Mouse (Mus musculus): ENCODE data around the gene Atp1b3. TPM values are rescaled to one million over a fixed set of nuclear protein-coding genes. Genes with fewer than 3 reads are reported as not detected.
"Not testable (repeated sequence)": the region's sequence is repeated elsewhere in the genome, so short reads cannot be mapped to it uniquely, and the experiment has no call there.

Atp1b3 gene
- polyA plus RNA-seq, 1 experiment from 2014 or later = 137 TPM

DNA sequence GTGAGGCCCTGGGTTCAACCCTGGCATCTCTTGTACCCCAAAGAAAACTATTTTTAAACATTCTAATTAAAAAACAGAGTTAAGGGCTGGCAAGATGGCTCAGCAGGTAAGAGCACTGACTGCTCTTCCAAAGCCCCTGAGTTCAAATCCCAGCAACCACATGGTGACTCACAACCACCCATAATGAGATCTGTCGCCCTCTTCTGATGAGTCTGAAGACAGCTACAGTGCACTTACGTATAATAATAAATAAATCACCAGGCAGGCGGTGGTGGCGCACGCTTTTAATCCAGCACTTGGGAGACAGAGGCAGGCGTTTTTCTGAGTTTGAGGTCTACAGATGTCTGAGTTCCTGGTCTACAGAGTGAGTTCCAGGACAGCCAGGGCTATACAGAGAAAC is 12.5 kb downstream of the Atp1b3 start:
- H3K4me1 ChIP-seq (replicated peaks; ENCODE audit: control insufficient read depth, insufficient read depth, low read length); H3K4me3 ChIP-seq (ENCODE audit: low read depth, low read length); H3K9me3 ChIP-seq (ENCODE audit: control insufficient read depth, low read length); H3K27me3 ChIP-seq (replicated peaks; ENCODE audit: control insufficient read depth, insufficient read depth, low read length); H3K9ac ChIP-seq (ENCODE audit: low read depth, low read length); DNase-seq (ENCODE audit: low spot score); ATAC-seq (replicated peaks; ENCODE audit: low FRiP score); H3K27ac ChIP-seq (ENCODE audit: low read depth, low read length); H3K36me3 ChIP-seq (ENCODE audit: control insufficient read depth, insufficient read depth, low read length); H3K4me2 ChIP-seq: not testable (repeated sequence)
- WGBS = 87% methylated on average over 6 of the region's 6 CpGs

DNA sequence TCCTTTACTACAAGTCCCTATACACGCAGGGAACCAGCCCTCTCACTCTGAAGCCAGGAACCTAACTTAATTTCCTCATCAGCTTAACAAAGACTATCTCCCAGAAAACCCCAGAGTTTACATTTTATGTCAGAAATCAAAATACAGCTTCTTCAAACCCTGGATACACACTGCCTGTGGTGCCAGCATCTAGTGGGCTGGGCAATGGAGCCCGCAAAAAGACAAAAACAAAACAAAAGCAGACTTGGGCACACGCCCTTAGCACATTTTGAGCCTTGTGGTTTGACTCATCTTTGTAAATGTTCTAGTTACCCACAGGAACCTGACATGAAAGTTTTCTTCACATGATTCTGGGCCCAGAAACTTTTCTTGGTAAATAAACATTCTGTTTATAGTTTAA is 13.8 kb downstream of the Atp1b3 start:
- ATAC-seq (replicated peaks; ENCODE audit: low FRiP score) = no peak
- Histone ChIP-seq H3K4me2 (no peak overlapping the region), H3K9me3 (ENCODE audit: control insufficient read depth, low read length) (no peaks in the 10 kb centered on the region), H3K4me3 (ENCODE audit: low read depth, low read length) (no peak overlapping the region), H3K36me3 (ENCODE audit: control insufficient read depth, insufficient read depth, low read length) (no peaks in the 10 kb centered on the region; the same call in 1 of the 2 replicates), H3K27me3 (replicated peaks; ENCODE audit: control insufficient read depth, insufficient read depth, low read length) (no peaks in the 10 kb centered on the region), H3K4me1 (replicated peaks; ENCODE audit: control insufficient read depth, insufficient read depth, low read length) (peaks cover 6% of the 10 kb centered on the region), H3K27ac (ENCODE audit: low read depth, low read length) (no peak overlapping the region), H3K9ac (ENCODE audit: low read depth, low read length) (no peak overlapping the region)
- WGBS = 63% methylated on average over 3 of the region's 3 CpGs
- no peak for DNase-seq (ENCODE audit: low spot score)

DNA sequence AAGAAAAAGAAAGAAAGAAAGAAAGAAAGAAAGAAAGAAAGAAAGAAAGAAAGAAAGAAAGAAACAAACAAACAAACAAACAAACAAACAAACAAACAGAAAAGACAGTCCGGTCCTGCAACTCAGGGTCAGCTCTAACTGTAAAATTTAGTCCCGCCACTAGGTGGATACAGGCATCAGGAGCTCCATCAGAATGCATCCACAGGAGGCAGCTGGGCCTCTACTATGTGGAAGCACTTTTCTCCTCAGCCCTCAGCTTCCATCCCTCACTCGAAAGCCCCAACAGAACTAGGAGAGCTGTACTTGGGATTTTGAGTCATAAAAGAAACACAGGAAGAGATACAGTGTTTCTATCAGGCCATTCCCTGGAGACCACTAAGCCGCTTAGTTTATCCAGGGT is 14.2 kb downstream of the Atp1b3 start:
- peaks cover 6% of the 10 kb centered on the region for H3K4me1 ChIP-seq (replicated peaks; ENCODE audit: control insufficient read depth, insufficient read depth, low read length)
- WGBS = 44% methylated on average over 4 of the region's 4 CpGs
- H3K9ac ChIP-seq (ENCODE audit: low read depth, low read length) = no peak overlapping the region
- no peak overlapping the region for H3K27ac ChIP-seq (ENCODE audit: low read depth, low read length)
- no peaks in the 10 kb centered on the region for H3K27me3 ChIP-seq (replicated peaks; ENCODE audit: control insufficient read depth, insufficient read depth, low read length)
- DNase-seq (ENCODE audit: low spot score) = no peak
- H3K9me3 ChIP-seq (ENCODE audit: control insufficient read depth, low read length) = no peaks in the 10 kb centered on the region
- 0 out of 2 replicates have a peak, but pooled peaks have one; percentile 63 for ATAC-seq (replicated peaks; ENCODE audit: low FRiP score)
- no peak overlapping the region for H3K4me3 ChIP-seq (ENCODE audit: low read depth, low read length)
- H3K4me2 ChIP-seq = no peak overlapping the region
- H3K36me3 ChIP-seq (ENCODE audit: control insufficient read depth, insufficient read depth, low read length) = no peaks in the 10 kb centered on the region

DNA sequence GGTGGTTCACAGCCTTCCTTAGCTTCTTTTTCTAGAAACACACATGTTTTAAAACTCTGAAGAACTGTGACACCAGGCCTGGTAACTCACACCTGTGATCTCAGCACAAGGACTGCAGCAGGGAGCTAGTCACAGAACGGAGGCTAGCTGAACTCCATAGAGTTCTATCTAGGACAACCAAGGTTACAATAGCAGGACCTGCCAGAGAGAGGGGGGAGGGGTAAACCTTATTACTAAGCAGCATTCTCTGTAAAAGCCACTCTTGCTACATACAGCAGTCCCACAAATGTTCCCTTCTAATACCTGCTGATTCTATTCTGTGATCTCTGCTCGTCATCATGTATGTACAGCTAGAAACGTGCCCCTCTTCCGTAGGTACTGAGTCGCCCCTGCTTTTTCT is 15.4 kb downstream of the Atp1b3 start:
- no peak for ATAC-seq (replicated peaks; ENCODE audit: low FRiP score)
- Histone ChIP-seq H3K9me3 (ENCODE audit: control insufficient read depth, low read length) (no peaks in the 10 kb centered on the region), H3K4me3 (ENCODE audit: low read depth, low read length) (no peak overlapping the region), H3K4me1 (replicated peaks; ENCODE audit: control insufficient read depth, insufficient read depth, low read length) (peaks cover 2% of the 10 kb centered on the region), H3K27ac (ENCODE audit: low read depth, low read length) (no peak overlapping the region), H3K27me3 (replicated peaks; ENCODE audit: control insufficient read depth, insufficient read depth, low read length) (no peaks in the 10 kb centered on the region), H3K4me2 (no peak overlapping the region), H3K36me3 (ENCODE audit: control insufficient read depth, insufficient read depth, low read length) (no peaks in the 10 kb centered on the region), H3K9ac (ENCODE audit: low read depth, low read length) (no peak overlapping the region)
- 79% methylated on average over 5 of the region's 5 CpGs for whole genome bisulfite sequencing
- no peak for DNase-seq (ENCODE audit: low spot score)

DNA sequence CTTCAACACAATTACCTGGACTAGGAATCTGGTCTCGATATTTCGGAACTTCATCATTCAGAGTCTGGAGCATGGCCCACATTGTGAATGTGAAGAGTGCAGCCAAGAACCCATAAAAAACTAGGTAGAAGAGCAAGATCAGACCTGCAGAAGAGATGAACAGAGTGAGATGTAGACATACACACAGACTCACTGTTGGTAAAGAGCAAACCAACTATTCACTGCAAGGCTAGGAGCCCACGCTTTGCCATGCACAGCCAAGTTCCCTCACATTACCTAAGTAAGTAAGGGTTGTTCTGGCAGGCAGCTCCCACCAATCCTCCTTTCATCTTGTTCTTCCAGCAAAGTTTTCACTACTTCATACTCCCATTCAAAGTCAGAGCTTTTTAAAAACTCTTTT is 18.5 kb downstream of the Atp1b3 start:
- Histone ChIP-seq H3K27me3 (replicated peaks; ENCODE audit: control insufficient read depth, insufficient read depth, low read length) (no peaks in the 10 kb centered on the region), H3K27ac (ENCODE audit: low read depth, low read length) (no peak overlapping the region), H3K4me1 (replicated peaks; ENCODE audit: control insufficient read depth, insufficient read depth, low read length) (no peaks in the 10 kb centered on the region; the same call in none of the 2 replicates), H3K9me3 (ENCODE audit: control insufficient read depth, low read length) (no peaks in the 10 kb centered on the region), H3K36me3 (ENCODE audit: control insufficient read depth, insufficient read depth, low read length) (peaks cover 3% of the 10 kb centered on the region; the same call in 1 of the 2 replicates), H3K4me3 (ENCODE audit: low read depth, low read length) (no peak overlapping the region), H3K9ac (ENCODE audit: low read depth, low read length) (no peak overlapping the region), H3K4me2 (no peak overlapping the region)
- DNase-seq (ENCODE audit: low spot score) (no peak), ATAC-seq (replicated peaks; ENCODE audit: low FRiP score) (no peak)
- 91% methylated on average over 3 of the region's 3 CpGs for WGBS

DNA sequence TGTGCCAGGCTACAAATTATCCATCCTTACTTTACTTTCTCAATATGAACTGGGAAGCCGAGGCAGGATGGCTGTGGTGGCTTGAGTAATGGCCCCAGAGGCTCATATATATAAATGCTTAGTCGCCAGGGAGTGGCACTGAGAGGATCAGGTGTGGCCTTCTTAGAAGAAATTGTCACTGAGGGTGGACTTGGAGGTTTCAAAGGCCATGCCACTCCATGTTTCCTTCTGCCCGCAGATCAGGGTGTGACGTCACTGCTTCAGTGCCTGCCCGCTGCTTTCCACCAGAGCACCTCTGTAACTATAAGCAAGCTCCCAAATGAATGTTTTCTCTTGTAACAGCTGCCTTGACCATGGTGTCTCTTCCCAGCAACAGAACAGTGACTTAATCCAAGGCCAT is 33.1 kb downstream of the Atp1b3 start:
- ATAC-seq (replicated peaks; ENCODE audit: low FRiP score) = no peak
- H3K4me1 ChIP-seq (replicated peaks; ENCODE audit: control insufficient read depth, insufficient read depth, low read length) = no peaks in the 10 kb centered on the region
- H3K9me3 ChIP-seq (ENCODE audit: control insufficient read depth, low read length) = no peaks in the 10 kb centered on the region
- no peak overlapping the region for H3K9ac ChIP-seq (ENCODE audit: low read depth, low read length)
- peaks cover 20% of the 10 kb centered on the region for H3K36me3 ChIP-seq (ENCODE audit: control insufficient read depth, insufficient read depth, low read length)
- no peak overlapping the region for H3K4me3 ChIP-seq (ENCODE audit: low read depth, low read length)
- no peak for DNase-seq (ENCODE audit: low spot score)
- H3K27ac ChIP-seq (ENCODE audit: low read depth, low read length) = no peak overlapping the region
- H3K27me3 ChIP-seq (replicated peaks; ENCODE audit: control insufficient read depth, insufficient read depth, low read length) = no peaks in the 10 kb centered on the region
- WGBS = 88% methylated on average over 5 of the region's 5 CpGs
- no peak overlapping the region for H3K4me2 ChIP-seq

DNA sequence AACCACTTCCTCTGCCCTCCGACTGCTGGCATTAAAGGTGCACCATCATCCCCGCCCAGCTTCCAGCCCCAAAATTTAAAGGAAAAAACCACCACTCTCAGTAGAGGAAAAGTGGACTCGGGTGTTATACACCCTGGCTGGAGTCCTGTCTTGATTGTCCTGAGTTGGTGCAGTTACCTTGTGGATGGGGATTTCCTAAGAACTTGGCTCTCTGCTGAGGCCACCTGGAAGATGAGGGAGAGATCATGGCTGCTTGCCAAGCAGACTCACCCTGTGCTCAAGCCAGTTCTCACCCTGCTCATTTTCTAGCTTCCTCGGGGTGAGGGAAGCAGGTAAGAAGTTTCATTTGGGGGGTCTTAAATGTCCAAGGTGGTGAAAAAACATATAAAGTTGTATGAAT is 36.0 kb downstream of the Atp1b3 start:
- no peak overlapping the region for H3K4me2 ChIP-seq
- H3K9ac ChIP-seq (ENCODE audit: low read depth, low read length) = no peak overlapping the region
- DNase-seq (ENCODE audit: low spot score) (no peak), ATAC-seq (replicated peaks; ENCODE audit: low FRiP score) (no peak)
- H3K9me3 ChIP-seq (ENCODE audit: control insufficient read depth, low read length) = no peaks in the 10 kb centered on the region
- WGBS = 78% methylated on average over 4 of the region's 4 CpGs
- H3K4me3 ChIP-seq (ENCODE audit: low read depth, low read length) = no peak overlapping the region
- H3K36me3 ChIP-seq (ENCODE audit: control insufficient read depth, insufficient read depth, low read length) = peaks cover 10% of the 10 kb centered on the region; the same call in 1 of the 2 replicates
- H3K4me1 ChIP-seq (replicated peaks; ENCODE audit: control insufficient read depth, insufficient read depth, low read length) = no peaks in the 10 kb centered on the region
- H3K27ac ChIP-seq (ENCODE audit: low read depth, low read length) = no peak overlapping the region
- no peaks in the 10 kb centered on the region for H3K27me3 ChIP-seq (replicated peaks; ENCODE audit: control insufficient read depth, insufficient read depth, low read length)

DNA sequence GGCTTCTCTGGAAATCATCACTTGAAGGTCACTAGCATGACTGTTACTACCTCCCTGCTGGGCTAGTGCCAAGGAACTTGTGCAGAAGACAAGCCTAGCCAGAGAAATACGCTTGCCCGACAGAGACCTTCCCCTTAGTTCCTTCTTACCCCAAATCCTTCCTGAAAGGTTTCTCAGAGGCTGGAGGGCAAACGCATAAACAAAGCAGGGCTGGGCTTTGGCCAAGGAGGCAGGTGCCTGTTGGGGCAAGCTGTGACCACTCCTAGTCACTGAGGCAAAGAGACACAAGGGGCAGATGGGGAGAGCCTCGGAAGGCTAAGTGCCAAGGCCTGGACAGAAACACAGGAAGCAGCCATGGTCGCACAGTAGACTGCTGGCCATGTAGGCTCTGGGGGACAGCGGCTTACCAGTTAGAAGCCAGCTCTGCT is 37.7 kb downstream of the Atp1b3 start:
- Histone ChIP-seq H3K4me2 (no peak overlapping the region), H3K4me1 (replicated peaks; ENCODE audit: control insufficient read depth, insufficient read depth, low read length) (no peaks in the 10 kb centered on the region), H3K27me3 (replicated peaks; ENCODE audit: control insufficient read depth, insufficient read depth, low read length) (no peaks in the 10 kb centered on the region), H3K36me3 (ENCODE audit: control insufficient read depth, insufficient read depth, low read length) (peaks cover 6% of the 10 kb centered on the region; the same call in 1 of the 2 replicates), H3K27ac (ENCODE audit: low read depth, low read length) (no peak overlapping the region), H3K9me3 (ENCODE audit: control insufficient read depth, low read length) (no peaks in the 10 kb centered on the region), H3K9ac (ENCODE audit: low read depth, low read length) (no peak overlapping the region), H3K4me3 (ENCODE audit: low read depth, low read length) (no peak overlapping the region)
- WGBS = 64% methylated on average over 6 of the region's 6 CpGs
- no peak for ATAC-seq (replicated peaks; ENCODE audit: low FRiP score)
- no peak for DNase-seq (ENCODE audit: low spot score)

DNA sequence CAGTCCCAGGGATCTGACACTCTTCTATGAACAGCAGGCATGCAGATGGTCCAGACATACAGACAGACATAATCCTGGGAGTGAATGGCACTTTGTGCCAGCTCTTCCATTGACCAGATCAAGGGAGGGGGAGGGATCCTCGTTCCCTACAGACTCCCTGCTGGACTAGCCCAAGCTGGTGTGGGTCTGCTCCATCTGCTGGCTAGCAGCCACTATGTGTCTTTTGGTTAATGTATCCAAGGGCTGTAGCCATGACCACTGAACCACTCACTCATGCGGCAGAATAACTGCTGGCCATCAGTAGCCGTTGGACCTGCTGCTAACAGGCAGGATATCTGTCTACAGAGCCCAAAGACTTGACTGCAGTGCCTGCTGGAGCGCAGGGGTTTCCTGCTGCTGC is 39.7 kb downstream of the Atp1b3 start:
- H3K27ac ChIP-seq (ENCODE audit: low read depth, low read length) = no peak overlapping the region
- no peaks in the 10 kb centered on the region for H3K9me3 ChIP-seq (ENCODE audit: control insufficient read depth, low read length)
- no peaks in the 10 kb centered on the region for H3K27me3 ChIP-seq (replicated peaks; ENCODE audit: control insufficient read depth, insufficient read depth, low read length)
- WGBS = 63% methylated on average over 4 of the region's 4 CpGs
- H3K36me3 ChIP-seq (ENCODE audit: control insufficient read depth, insufficient read depth, low read length) = peaks cover 3% of the 10 kb centered on the region; the same call in 1 of the 2 replicates
- no peak for DNase-seq (ENCODE audit: low spot score)
- no peaks in the 10 kb centered on the region for H3K4me1 ChIP-seq (replicated peaks; ENCODE audit: control insufficient read depth, insufficient read depth, low read length)
- no peak overlapping the region for H3K9ac ChIP-seq (ENCODE audit: low read depth, low read length)
- H3K4me3 ChIP-seq (ENCODE audit: low read depth, low read length) = no peak overlapping the region
- no peak for ATAC-seq (replicated peaks; ENCODE audit: low FRiP score)
- H3K4me2 ChIP-seq = no peak overlapping the region
